Mouse (Mus musculus): ENCODE data around the gene Kank3.

Kank3 gene

GRCm38 (mm10) chr17:33798306-33798705 is 12.0 kb upstream of the Kank3 start:
- Histone ChIP-seq H3K4me1 (replicated peaks; ENCODE audit: low read depth, low read length) (peaks cover 11% of the 10 kb centered on the region), H3K36me3 (ENCODE audit: insufficient read depth, low read length) (no peaks in the 10 kb centered on the region), H3K9me3 (ENCODE audit: low read length) (no peaks in the 10 kb centered on the region), H3K4me3 (replicated peaks; ENCODE audit: low read length) (no peak overlapping the region), H3K27me3 (ENCODE audit: insufficient read depth, low read length) (no peaks in the 10 kb centered on the region)
- TF ChIP-seq POU5F1 (IDR thresholded peaks at IDR 0.05; ENCODE audit: borderline replicate concordance, low read length) (no peak), NANOG (IDR thresholded peaks at IDR 0.05; ENCODE audit: borderline replicate concordance, low read length) (no peak), CTCF (conservative IDR thresholded peaks at IDR 0.05; ENCODE audit: low read length) (no peak)

GRCm38 (mm10) chr17:33799277-33799676 is 11.0 kb upstream of the Kank3 start:
- TF ChIP-seq POU5F1 (IDR thresholded peaks at IDR 0.05; ENCODE audit: borderline replicate concordance, low read length) (no peak), NANOG (IDR thresholded peaks at IDR 0.05; ENCODE audit: borderline replicate concordance, low read length) (no peak), CTCF (conservative IDR thresholded peaks at IDR 0.05; ENCODE audit: low read length) (no peak)
- no peaks in the 10 kb centered on the region for H3K9me3 ChIP-seq (ENCODE audit: low read length)
- H3K4me1 ChIP-seq (replicated peaks; ENCODE audit: low read depth, low read length) = peaks cover 19% of the 10 kb centered on the region
- no peaks in the 10 kb centered on the region for H3K27me3 ChIP-seq (ENCODE audit: insufficient read depth, low read length)
- H3K4me3 ChIP-seq (replicated peaks; ENCODE audit: low read length) = no peak overlapping the region
- no peaks in the 10 kb centered on the region for H3K36me3 ChIP-seq (ENCODE audit: insufficient read depth, low read length)

- no peak for TF ChIP-seq POU5F1 (IDR thresholded peaks at IDR 0.05; ENCODE audit: borderline replicate concordance, low read length)
- no peak for TF ChIP-seq NANOG (IDR thresholded peaks at IDR 0.05; ENCODE audit: borderline replicate concordance, low read length)
- peak; percentile 82 for TF ChIP-seq CTCF (conservative IDR thresholded peaks at IDR 0.05; ENCODE audit: low read length)
- peaks cover 46% of the 10 kb centered on the region for H3K4me1 ChIP-seq (replicated peaks; ENCODE audit: low read depth, low read length)
- no peaks in the 10 kb centered on the region for H3K27me3 ChIP-seq (ENCODE audit: insufficient read depth, low read length)
- H3K36me3 ChIP-seq (ENCODE audit: insufficient read depth, low read length) = no peaks in the 10 kb centered on the region
- H3K4me3 ChIP-seq (replicated peaks; ENCODE audit: low read length) = no peak overlapping the region
- H3K9me3 ChIP-seq (ENCODE audit: low read length) = no peaks in the 10 kb centered on the region
Measured at GRCm38 (mm10) chr17:33802221-33802620, 8.1 kb upstream of the Kank3 start.

GRCm38 (mm10) chr17:33804205-33804604 is 6.1 kb upstream of the Kank3 start:
- H3K9me3 ChIP-seq (ENCODE audit: low read length) = no peaks in the 10 kb centered on the region
- no peaks in the 10 kb centered on the region for H3K36me3 ChIP-seq (ENCODE audit: insufficient read depth, low read length)
- H3K4me3 ChIP-seq (replicated peaks; ENCODE audit: low read length) = peak overlapping the region; percentile 53
- H3K27me3 ChIP-seq (ENCODE audit: insufficient read depth, low read length) = no peaks in the 10 kb centered on the region
- peaks cover 60% of the 10 kb centered on the region for H3K4me1 ChIP-seq (replicated peaks; ENCODE audit: low read depth, low read length)
- TF ChIP-seq CTCF (conservative IDR thresholded peaks at IDR 0.05; ENCODE audit: low read length) = no peak
- no peak for TF ChIP-seq POU5F1 (IDR thresholded peaks at IDR 0.05; ENCODE audit: borderline replicate concordance, low read length)
- no peak for TF ChIP-seq NANOG (IDR thresholded peaks at IDR 0.05; ENCODE audit: borderline replicate concordance, low read length)

GRCm38 (mm10) chr17:33804745-33805144 is 5.6 kb upstream of the Kank3 start:
- no peak for TF ChIP-seq NANOG (IDR thresholded peaks at IDR 0.05; ENCODE audit: borderline replicate concordance, low read length)
- no peak for TF ChIP-seq CTCF (conservative IDR thresholded peaks at IDR 0.05; ENCODE audit: low read length)
- TF ChIP-seq POU5F1 (IDR thresholded peaks at IDR 0.05; ENCODE audit: borderline replicate concordance, low read length) = no peak
- Histone ChIP-seq H3K27me3 (ENCODE audit: insufficient read depth, low read length) (no peaks in the 10 kb centered on the region), H3K4me3 (replicated peaks; ENCODE audit: low read length) (peak overlapping the region; percentile 53; the same call in 1 of the 2 replicates), H3K4me1 (replicated peaks; ENCODE audit: low read depth, low read length) (peaks cover 65% of the 10 kb centered on the region), H3K9me3 (ENCODE audit: low read length) (no peaks in the 10 kb centered on the region), H3K36me3 (ENCODE audit: insufficient read depth, low read length) (no peaks in the 10 kb centered on the region)

GRCm38 (mm10) chr17:33807181-33807888 is 3.0 kb upstream of the Kank3 start:
- Histone ChIP-seq H3K36me3 (ENCODE audit: insufficient read depth, low read length) (no peaks in the 10 kb centered on the region), H3K9me3 (ENCODE audit: low read length) (no peaks in the 10 kb centered on the region), H3K4me1 (replicated peaks; ENCODE audit: low read depth, low read length) (peaks cover 79% of the 10 kb centered on the region), H3K4me3 (replicated peaks; ENCODE audit: low read length) (peak overlapping the region; percentile 57), H3K27me3 (ENCODE audit: insufficient read depth, low read length) (no peaks in the 10 kb centered on the region)
- no peak for TF ChIP-seq POU5F1 (IDR thresholded peaks at IDR 0.05; ENCODE audit: borderline replicate concordance, low read length)
- no peak for TF ChIP-seq CTCF (conservative IDR thresholded peaks at IDR 0.05; ENCODE audit: low read length)
- TF ChIP-seq NANOG (IDR thresholded peaks at IDR 0.05; ENCODE audit: borderline replicate concordance, low read length) = no peak

GRCm38 (mm10) chr17:33808192-33808591 is 2.1 kb upstream of the Kank3 start:
- H3K27me3 ChIP-seq (ENCODE audit: insufficient read depth, low read length) = no peaks in the 10 kb centered on the region
- TF ChIP-seq NANOG (IDR thresholded peaks at IDR 0.05; ENCODE audit: borderline replicate concordance, low read length) = no peak
- no peak for TF ChIP-seq POU5F1 (IDR thresholded peaks at IDR 0.05; ENCODE audit: borderline replicate concordance, low read length)
- TF ChIP-seq CTCF (conservative IDR thresholded peaks at IDR 0.05; ENCODE audit: low read length) = no peak

GRCm38 (mm10) chr17:33811142-33811516 is 810 bp downstream of the Kank3 start:
- Histone ChIP-seq H3K4me1 (replicated peaks; ENCODE audit: low read depth, low read length) (peaks cover 80% of the 10 kb centered on the region), H3K36me3 (ENCODE audit: insufficient read depth, low read length) (peaks cover 24% of the 10 kb centered on the region), H3K9me3 (ENCODE audit: low read length) (no peaks in the 10 kb centered on the region), H3K27me3 (ENCODE audit: insufficient read depth, low read length) (no peaks in the 10 kb centered on the region), H3K4me3 (replicated peaks; ENCODE audit: low read length) (peak overlapping the region; percentile 96)
- no peak for TF ChIP-seq POU5F1 (IDR thresholded peaks at IDR 0.05; ENCODE audit: borderline replicate concordance, low read length)
- no peak for TF ChIP-seq NANOG (IDR thresholded peaks at IDR 0.05; ENCODE audit: borderline replicate concordance, low read length)
- no peak for TF ChIP-seq CTCF (conservative IDR thresholded peaks at IDR 0.05; ENCODE audit: low read length)

More at GRCm38 (mm10) chr17:33808192-33808591, 2.1 kb upstream of the Kank3 start:
- H3K4me3 ChIP-seq (replicated peaks; ENCODE audit: low read length) = peak overlapping the region; percentile 78
- H3K36me3 ChIP-seq (ENCODE audit: insufficient read depth, low read length) = no peaks in the 10 kb centered on the region
- peaks cover 83% of the 10 kb centered on the region for H3K4me1 ChIP-seq (replicated peaks; ENCODE audit: low read depth, low read length)
- H3K9me3 ChIP-seq (ENCODE audit: low read length) = no peaks in the 10 kb centered on the region

All from E14TG2a.4 (cell line).